Mouse (Mus musculus): Measurements from ENCODE around the gene Hps6.

The Hps6 gene

GRCm38 (mm10) chr19:46044993-46045695 lies 41.8 kb downstream of the Hps6 start, which contains the start of gene Ldb1:
Gene Ldb1, minus strand, starts transcription at chr19:46045214.
- DNase-seq (ENCODE audit: low spot score in 2 of 2): peak; percentile 78 to 79

- DNase-seq (ENCODE audit: low spot score in 2 of 2): peak; percentile 50 to 66
These were observed 42.5 kb downstream of the Hps6 start for GRCm38 (mm10) chr19:46045696-46046311.

- no peak for DNase-seq (ENCODE audit: low spot score in 2 of 2)
These were observed 43.3 kb downstream of the Hps6 start for GRCm38 (mm10) chr19:46046621-46047025.

GRCm38 (mm10) chr19:46047426-46047825 lies 44.1 kb downstream of the Hps6 start:
- DNase-seq (ENCODE audit: low spot score in 2 of 2): no peak

GRCm38 (mm10) chr19:46049129-46049528 lies 45.8 kb downstream of the Hps6 start:
- no peak for DNase-seq (ENCODE audit: low spot score in 2 of 2)

- DNase-seq (ENCODE audit: low spot score in 2 of 2): no peak
These were observed 47.2 kb downstream of the Hps6 start for GRCm38 (mm10) chr19:46050462-46050861.

Measured in right cerebral cortex, adult 2 months (tissue).